Mouse (Mus musculus) hindbrain, embryonic 11.5 days (tissue): ENCODE measurements around the gene Timp2. TPM values are rescaled to one million over a fixed set of nuclear protein-coding genes. Genes with fewer than 3 reads are reported as not detected.

ENCODE experiments used
- ATAC-seq: fragments of 200-750 bp; cut with Nextera tagmentation; 2 replicates; pipeline ENCODE4 v1.8.0; 2017; ENCODE audit warnings: mild to moderate bottlenecking, moderate TSS enrichment, moderate library complexity; ENCODE audit not compliant: low FRiP score
- DNase-seq: peaks from one replicate; pipeline ENCODE4 v3.0.0-alpha.2; 2015; ENCODE audit warnings: low spot score
- H3K27ac ChIP-seq: fragments of 300-500 bp; sonication (generic); 2 replicates; pipeline ENCODE4 v1.5.1; 2014; ENCODE audit warnings: mild to moderate bottlenecking, low read depth, low read length
- H3K27me3 ChIP-seq: fragments of 300-500 bp; sonication (generic); 2 replicates; pipeline ENCODE4 v1.6.1; 2014; ENCODE audit warnings: mild to moderate bottlenecking, low read length, moderate library complexity, mixed read lengths; ENCODE audit not compliant: control insufficient read depth, insufficient read depth
- H3K36me3 ChIP-seq: fragments of 300-500 bp; sonication (generic); 2 replicates; pipeline ENCODE4 v1.6.1; 2014; ENCODE audit warnings: mild to moderate bottlenecking, low read length, moderate library complexity, mixed read lengths; ENCODE audit not compliant: control insufficient read depth, insufficient read depth
- H3K4me1 ChIP-seq: fragments of 300-500 bp; sonication (generic); replicated peaks from 2 replicates; pipeline ENCODE4 v1.6.1; 2014; ENCODE audit warnings: low read length, mixed read lengths; ENCODE audit not compliant: control insufficient read depth, insufficient read depth
- H3K4me2 ChIP-seq: fragments of 300-500 bp; sonication (generic); replicated peaks from 2 replicates; pipeline ENCODE4 v1.6.1; 2014; ENCODE audit warnings: mild to moderate bottlenecking, low read depth, low read length
- H3K4me3 ChIP-seq: fragments of 300-500 bp; sonication (generic); 2 replicates; pipeline ENCODE4 v1.5.1; 2014; ENCODE audit warnings: low read depth, low read length
- H3K9ac ChIP-seq: fragments of 300-500 bp; sonication (generic); 2 replicates; pipeline ENCODE4 v1.6.1; 2014; ENCODE audit warnings: low read depth, low read length
- H3K9me3 ChIP-seq: fragments of 300-500 bp; sonication (generic); 2 replicates; pipeline ENCODE4 v1.6.1; 2016; ENCODE audit warnings: low read length; ENCODE audit not compliant: control insufficient read depth
- WGBS: fragments of 180-500 bp; shearing (Covaris S2); extraction: QIAGEN DNeasy Blood & Tissue Kit; methylation state at CpG from one replicate; pipeline ENCODE4 v1.1.7; 2014; 5-methylcytosine and 5-hydroxymethylcytosine counted together
- polyA plus RNA-seq: library from polyadenylated mRNA; unstranded; fragments of >200 nt; fragmentation: Nextera tagmentation; extraction: Ambion mirVana; gene quantifications from 2 replicates; pipeline ENCODE4 v1.2.1, GENCODE M21; 2014

The Timp2 gene
- 39.5 and 41.2 TPM in 2 replicates for polyA plus RNA-seq

- peaks cover 6% of the 10 kb centered on the region; the same call in 1 of the 2 replicates for H3K4me1 ChIP-seq
- no peaks in the 10 kb centered on the region for H3K9me3 ChIP-seq
- no peak for ATAC-seq
- WGBS, result 33% methylated on average over 6 of the region's 6 CpGs
- H3K36me3 ChIP-seq, result no peaks in the 10 kb centered on the region
- H3K9ac ChIP-seq, result peak within 1 kb of the TSS; percentile 89
- no peaks in the 10 kb centered on the region for H3K27me3 ChIP-seq
- H3K4me2 ChIP-seq, result peak within 1 kb of the TSS; percentile 89
- H3K4me3 ChIP-seq, result peak within 1 kb of the TSS; percentile 79
- peak within 1 kb of the TSS; percentile 79 for H3K27ac ChIP-seq
- DNase-seq, result no peak
Measured at GRCm38 (mm10) chr11:118355640-118356039, at the start of gene Timp2. TSS of gene Timp2 (minus strand) at chr11:118355740.

GRCm38 (mm10) chr11:118405311-118405710, 49.8 kb upstream of the Timp2 start:
- DNase-seq (no peak), ATAC-seq (no peak)
- 95% methylated on average over 8 of the region's 8 CpGs for WGBS
- Histone ChIP-seq H3K9ac (no peak overlapping the region), H3K27ac (no peak overlapping the region), H3K4me2 (no peak overlapping the region), H3K36me3 (0 out of 2 replicates have a peak, but pooled peaks cover 5% of the 10 kb centered on the region), H3K9me3 (no peaks in the 10 kb centered on the region), H3K4me1 (no peaks in the 10 kb centered on the region), H3K27me3 (no peaks in the 10 kb centered on the region), H3K4me3 (no peak overlapping the region)

GRCm38 (mm10) chr11:118403951-118404899, 48.7 kb upstream of the Timp2 start:
- no peak overlapping the region for H3K9ac ChIP-seq
- no peaks in the 10 kb centered on the region for H3K4me1 ChIP-seq
- ATAC-seq (no peak), DNase-seq (no peak)
- H3K9me3 ChIP-seq, result no peaks in the 10 kb centered on the region
- no peak overlapping the region for H3K27ac ChIP-seq
- no peak overlapping the region for H3K4me3 ChIP-seq
- WGBS, result 70% methylated on average over 6 of the region's 6 CpGs
- H3K36me3 ChIP-seq, result 0 out of 2 replicates have a peak, but pooled peaks cover 5% of the 10 kb centered on the region
- H3K27me3 ChIP-seq, result no peaks in the 10 kb centered on the region
- no peak overlapping the region for H3K4me2 ChIP-seq

- WGBS, result 88% methylated on average over 2 of the region's 2 CpGs
- no peak for ATAC-seq
Measured at GRCm38 (mm10) chr11:118403183-118403582, 47.6 kb upstream of the Timp2 start.

GRCm38 (mm10) chr11:118401760-118402280, 46.3 kb upstream of the Timp2 start, which contains the start of gene Lgals3bp:
TSS of gene Lgals3bp (minus strand) at chr11:118402092.
- Histone ChIP-seq H3K4me3 (no peak within 1 kb of the TSS), H3K9ac (no peak within 1 kb of the TSS), H3K27me3 (no peaks in the 10 kb centered on the region), H3K4me1 (no peaks in the 10 kb centered on the region), H3K36me3 (0 out of 2 replicates have a peak, but pooled peaks cover 2% of the 10 kb centered on the region), H3K27ac (no peak within 1 kb of the TSS), H3K9me3 (no peaks in the 10 kb centered on the region), H3K4me2 (no peak within 1 kb of the TSS)
- DNase-seq (no peak), ATAC-seq (no peak)
- WGBS, result 63% methylated on average over 7 of the region's 7 CpGs

More at GRCm38 (mm10) chr11:118403183-118403582, 47.6 kb upstream of the Timp2 start:
- Histone ChIP-seq H3K27me3 (no peaks in the 10 kb centered on the region), H3K4me1 (no peaks in the 10 kb centered on the region), H3K27ac (no peak overlapping the region), H3K4me3 (no peak overlapping the region), H3K9me3 (no peaks in the 10 kb centered on the region), H3K36me3 (0 out of 2 replicates have a peak, but pooled peaks cover 5% of the 10 kb centered on the region), H3K4me2 (no peak overlapping the region), H3K9ac (no peak overlapping the region)
- DNase-seq, result no peak

- DNase-seq (no peak), ATAC-seq (no peak)
- H3K4me1 ChIP-seq, result no peaks in the 10 kb centered on the region
- no peak overlapping the region for H3K27ac ChIP-seq
- H3K4me2 ChIP-seq, result no peak overlapping the region
- no peak overlapping the region for H3K4me3 ChIP-seq
- no peaks in the 10 kb centered on the region for H3K9me3 ChIP-seq
- WGBS, result 83% methylated on average over 4 of the region's 4 CpGs
- H3K36me3 ChIP-seq, result no peaks in the 10 kb centered on the region
- no peaks in the 10 kb centered on the region for H3K27me3 ChIP-seq
- no peak overlapping the region for H3K9ac ChIP-seq
Measured at GRCm38 (mm10) chr11:118401195-118401594, 45.7 kb upstream of the Timp2 start.

GRCm38 (mm10) chr11:118400566-118400936, 45.0 kb upstream of the Timp2 start:
- 51% methylated on average over 6 of the region's 6 CpGs for WGBS
- Histone ChIP-seq H3K4me3 (no peak overlapping the region), H3K36me3 (no peaks in the 10 kb centered on the region), H3K4me1 (no peaks in the 10 kb centered on the region), H3K9me3 (no peaks in the 10 kb centered on the region), H3K27me3 (no peaks in the 10 kb centered on the region), H3K9ac (no peak overlapping the region), H3K4me2 (no peak overlapping the region), H3K27ac (0 out of 2 replicates have a peak overlapping the region, but pooled peaks have one; percentile 6)
- DNase-seq (no peak), ATAC-seq (no peak)

- WGBS, result 81% methylated on average over 5 of the region's 5 CpGs
- H3K9me3 ChIP-seq, result no peaks in the 10 kb centered on the region
Measured at GRCm38 (mm10) chr11:118399891-118400565, 44.5 kb upstream of the Timp2 start.

More at GRCm38 (mm10) chr11:118399891-118400565, 44.5 kb upstream of the Timp2 start:
- no peak overlapping the region for H3K9ac ChIP-seq
- no peak overlapping the region for H3K4me2 ChIP-seq
- no peak overlapping the region for H3K4me3 ChIP-seq
- H3K27ac ChIP-seq, result 0 out of 2 replicates have a peak overlapping the region, but pooled peaks have one; percentile 6
- H3K27me3 ChIP-seq, result no peaks in the 10 kb centered on the region
- no peaks in the 10 kb centered on the region for H3K36me3 ChIP-seq
- no peaks in the 10 kb centered on the region for H3K4me1 ChIP-seq
- ATAC-seq, result no peak
- no peak for DNase-seq
